Mouse (Mus musculus): ENCODE results near the gene Nr1i3. TPM values are rescaled to one million over a fixed set of nuclear protein-coding genes. Genes with fewer than 3 reads are reported as not detected.

Gene Nr1i3
- polyA plus RNA-seq, 1 experiment from 2014 or later, result 0.19 TPM

DNA sequence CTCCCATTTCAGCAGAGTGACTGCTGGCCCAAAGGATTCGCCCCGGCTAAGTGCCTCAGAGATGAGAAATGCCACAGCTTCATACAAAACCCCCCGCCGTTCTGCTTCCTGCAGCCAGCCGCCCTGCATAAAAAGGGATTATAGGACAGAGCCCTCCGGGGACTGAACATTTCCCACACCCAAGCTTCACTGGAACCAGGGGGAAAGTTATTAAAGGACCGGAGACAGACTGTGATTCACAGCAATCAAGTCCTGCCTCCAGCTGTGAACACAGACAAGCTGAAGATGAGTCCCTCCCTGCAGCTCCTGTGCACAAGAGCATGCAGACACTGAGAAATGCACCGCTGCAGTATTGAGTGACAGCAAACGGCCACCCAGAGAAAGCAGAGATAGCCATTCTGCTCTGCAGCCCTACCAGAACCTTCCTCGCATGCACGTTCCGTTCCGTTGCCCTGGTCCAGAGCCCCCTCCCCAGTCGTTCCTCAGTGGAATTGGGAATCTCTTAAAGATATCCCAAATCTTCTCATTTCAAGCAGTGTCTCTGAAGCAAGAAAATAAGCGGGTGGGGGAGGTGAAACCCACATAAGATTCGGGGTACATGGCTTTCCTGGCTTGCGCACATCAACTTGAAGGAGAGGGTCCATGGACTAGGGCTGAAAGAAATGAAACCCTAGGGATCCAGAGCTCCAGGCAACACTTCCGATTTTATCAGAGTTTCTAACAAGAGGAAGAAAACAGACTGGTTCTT is 20.5 kb upstream of the Nr1i3 start:
- H3K9me3 ChIP-seq (ENCODE audit: control insufficient read depth, low read length), result no peaks in the 10 kb centered on the region
- H3K4me3 ChIP-seq (ENCODE audit: low read length), result peak overlapping the region; percentile 14; the same call in 1 of the 2 replicates
- peak overlapping the region; percentile 37 for H3K4me2 ChIP-seq (ENCODE audit: low read depth, low read length)
- H3K9ac ChIP-seq (ENCODE audit: low read length), result no peak overlapping the region
- H3K27me3 ChIP-seq (ENCODE audit: control insufficient read depth, insufficient read depth, low read depth, low read length), result peaks cover 53% of the 10 kb centered on the region
- no peak overlapping the region for H3K27ac ChIP-seq (ENCODE audit: low read length)
- WGBS, result 8% methylated on average over 18 of the region's 18 CpGs
- no peak for ATAC-seq (ENCODE audit: low read depth)
- peaks cover 19% of the 10 kb centered on the region for H3K4me1 ChIP-seq (replicated peaks; ENCODE audit: control insufficient read depth, insufficient read depth, low read length)
- no peaks in the 10 kb centered on the region for H3K36me3 ChIP-seq (ENCODE audit: control insufficient read depth, insufficient read depth, low read length)

DNA sequence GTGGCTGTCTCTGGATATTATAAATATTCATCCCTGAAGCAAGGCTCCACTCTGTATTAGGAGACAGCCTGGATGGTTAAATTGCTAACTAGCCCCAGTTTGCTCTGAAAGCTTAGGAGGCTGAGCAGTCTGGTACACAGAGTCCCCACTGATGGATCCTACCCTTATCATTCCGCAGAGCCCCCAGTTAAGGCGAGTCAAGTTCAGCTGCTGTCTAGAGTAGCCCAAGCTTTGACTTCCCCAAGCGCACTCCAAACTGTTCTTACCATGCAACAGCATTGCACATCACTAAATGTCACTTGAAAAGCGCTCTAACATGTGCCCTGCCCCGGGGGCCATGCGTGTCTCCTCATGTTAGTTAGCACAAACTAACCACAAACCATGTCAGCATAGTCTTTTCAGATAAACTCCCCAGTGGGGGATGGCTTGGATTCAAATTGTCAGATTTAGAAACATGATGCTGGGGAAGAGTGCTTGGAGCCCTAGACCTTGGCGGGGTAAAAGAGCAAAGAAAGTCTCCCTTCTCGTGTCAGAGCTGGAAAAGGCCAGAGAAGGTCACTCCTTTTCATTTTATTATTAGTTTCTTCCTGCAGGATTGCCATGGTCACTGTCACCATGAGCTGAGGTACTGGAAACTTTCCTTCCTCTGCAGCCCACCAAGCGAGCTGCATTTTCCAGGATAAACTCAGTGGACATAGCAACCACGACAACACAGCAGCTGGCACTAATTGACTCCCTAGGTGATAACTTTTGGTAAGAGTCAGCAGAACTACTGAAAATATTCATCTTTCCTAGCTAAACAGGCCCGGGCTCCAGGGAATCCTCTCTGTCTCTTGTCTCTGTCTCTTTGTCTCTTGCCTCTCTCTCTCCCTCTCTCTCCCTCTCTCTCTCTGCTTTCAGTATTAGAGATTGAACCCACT is 19.6 kb upstream of the Nr1i3 start:
- no peak overlapping the region for H3K4me3 ChIP-seq (ENCODE audit: low read length)
- 34% methylated on average over 11 of the region's 11 CpGs for WGBS
- no peak overlapping the region for H3K9ac ChIP-seq (ENCODE audit: low read length)
- no peak overlapping the region for H3K4me2 ChIP-seq (ENCODE audit: low read depth, low read length)
- H3K27ac ChIP-seq (ENCODE audit: low read length), result no peak overlapping the region
- H3K36me3 ChIP-seq (ENCODE audit: control insufficient read depth, insufficient read depth, low read length), result no peaks in the 10 kb centered on the region
- no peak for ATAC-seq (ENCODE audit: low read depth)
- H3K27me3 ChIP-seq (ENCODE audit: control insufficient read depth, insufficient read depth, low read depth, low read length), result peaks cover 53% of the 10 kb centered on the region
- H3K4me1 ChIP-seq (replicated peaks; ENCODE audit: control insufficient read depth, insufficient read depth, low read length), result peaks cover 16% of the 10 kb centered on the region
- no peaks in the 10 kb centered on the region for H3K9me3 ChIP-seq (ENCODE audit: control insufficient read depth, low read length)

DNA sequence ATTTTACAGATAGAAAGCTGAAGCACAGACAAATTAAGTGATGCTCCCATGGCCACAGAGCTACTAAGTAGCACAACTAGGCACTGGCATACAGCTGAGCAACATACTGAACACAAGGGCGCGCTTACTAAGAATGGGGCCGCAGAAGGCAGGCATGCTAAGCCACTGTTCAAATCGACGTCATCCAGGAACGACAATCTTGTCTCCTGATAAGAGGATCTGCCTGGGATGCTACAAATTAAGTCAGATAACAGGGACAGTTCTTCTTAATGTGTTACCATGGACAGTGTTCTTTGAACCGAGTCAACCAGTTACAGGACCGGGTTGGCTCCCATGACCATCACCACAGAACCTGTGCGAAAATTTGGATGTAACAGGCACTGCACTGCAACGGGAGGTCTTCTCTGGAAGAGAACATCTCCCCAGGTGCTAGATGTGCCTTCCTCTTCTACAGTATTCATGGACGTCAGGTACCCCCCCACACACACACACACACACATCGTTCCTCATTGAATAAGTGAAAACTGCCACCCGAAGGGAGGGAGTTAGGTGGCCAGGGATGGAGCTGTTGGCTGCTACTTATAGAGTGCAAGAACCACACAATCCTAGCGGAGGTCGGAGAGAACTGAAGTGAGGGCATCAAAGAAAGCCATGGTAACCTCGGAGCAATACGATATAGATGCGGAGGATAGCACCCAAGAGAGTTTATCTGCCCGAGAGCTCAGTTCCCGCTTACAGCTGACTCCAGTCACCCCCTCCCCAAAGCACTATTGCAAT is 18.5 kb upstream of the Nr1i3 start:
- Histone ChIP-seq H3K27me3 (ENCODE audit: control insufficient read depth, insufficient read depth, low read depth, low read length) (peaks cover 53% of the 10 kb centered on the region), H3K27ac (ENCODE audit: low read length) (no peak overlapping the region), H3K4me3 (ENCODE audit: low read length) (peak overlapping the region; percentile 51), H3K36me3 (ENCODE audit: control insufficient read depth, insufficient read depth, low read length) (no peaks in the 10 kb centered on the region), H3K4me1 (replicated peaks; ENCODE audit: control insufficient read depth, insufficient read depth, low read length) (peaks cover 11% of the 10 kb centered on the region), H3K4me2 (ENCODE audit: low read depth, low read length) (peak overlapping the region; percentile 86), H3K9me3 (ENCODE audit: control insufficient read depth, low read length) (no peaks in the 10 kb centered on the region), H3K9ac (ENCODE audit: low read length) (no peak overlapping the region)
- 0 out of 2 replicates have a peak, but pooled peaks have one; percentile 27 for ATAC-seq (ENCODE audit: low read depth)
- 8% methylated on average over 20 of the region's 20 CpGs for WGBS

DNA sequence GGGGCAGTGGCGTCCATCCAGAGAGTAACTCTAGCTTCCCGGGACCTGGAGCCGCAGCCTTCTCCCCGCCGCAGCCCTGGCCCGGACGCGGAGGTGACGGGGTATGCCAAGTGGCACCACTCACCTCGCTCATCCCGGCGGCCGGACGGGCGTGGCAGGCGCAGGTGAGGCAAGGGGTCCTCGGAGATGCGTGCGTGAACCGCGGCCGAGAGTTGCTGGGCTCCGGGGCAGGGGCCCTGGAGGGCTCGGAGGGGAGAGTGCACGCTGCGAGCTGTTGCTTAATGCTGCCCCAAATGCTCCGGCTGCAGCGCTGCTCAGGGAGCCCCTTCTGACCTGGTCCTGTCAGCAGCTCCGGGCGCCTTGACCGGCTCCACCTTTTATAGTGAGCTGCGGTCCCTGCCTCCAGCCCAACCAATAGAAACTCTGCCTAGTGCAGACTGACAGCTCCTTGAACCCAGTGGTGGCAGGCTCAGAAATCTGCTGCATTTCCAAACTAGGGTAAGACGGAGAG is 17.8 kb upstream of the Nr1i3 start, which contains the start of gene Pcp4l1:
TSS of gene Pcp4l1 (minus strand) at position 382 of the 511 bp plus-strand sequence.
- Histone ChIP-seq H3K27me3 (ENCODE audit: control insufficient read depth, insufficient read depth, low read depth, low read length) (peaks cover 53% of the 10 kb centered on the region), H3K9ac (ENCODE audit: low read length) (peak within 1 kb of the TSS; percentile 46), H3K4me3 (ENCODE audit: low read length) (peak within 1 kb of the TSS; percentile 51), H3K4me1 (replicated peaks; ENCODE audit: control insufficient read depth, insufficient read depth, low read length) (peaks cover 11% of the 10 kb centered on the region), H3K9me3 (ENCODE audit: control insufficient read depth, low read length) (no peaks in the 10 kb centered on the region), H3K27ac (ENCODE audit: low read length) (no peak within 1 kb of the TSS), H3K36me3 (ENCODE audit: control insufficient read depth, insufficient read depth, low read length) (no peaks in the 10 kb centered on the region), H3K4me2 (ENCODE audit: low read depth, low read length) (peak within 1 kb of the TSS; percentile 86)
- ATAC-seq (ENCODE audit: low read depth), result peak; percentile 95
- WGBS, result under 1% methylated on average over 33 of the region's 33 CpGs

DNA sequence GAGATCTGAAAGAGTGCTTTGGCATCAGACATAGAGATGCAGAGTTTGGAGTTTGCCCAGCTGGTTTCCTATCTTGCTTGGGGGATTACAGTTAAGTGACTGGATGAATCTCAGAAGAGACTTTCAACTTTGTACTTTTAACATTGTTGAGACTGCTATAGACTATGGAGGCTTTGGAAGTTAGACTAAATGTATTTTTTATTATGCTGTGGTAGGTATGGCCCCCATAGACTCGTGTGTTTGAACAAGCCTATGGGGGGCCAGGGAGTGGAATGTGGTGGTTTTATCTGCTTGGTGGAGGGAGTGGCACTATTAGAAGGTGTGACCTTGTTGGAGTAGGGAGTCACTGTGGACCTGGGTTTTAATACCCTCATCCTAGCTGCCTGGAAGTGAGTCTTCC is 14.2 kb upstream of the Nr1i3 start:
- no peaks in the 10 kb centered on the region for H3K9me3 ChIP-seq (ENCODE audit: control insufficient read depth, low read length)

DNA sequence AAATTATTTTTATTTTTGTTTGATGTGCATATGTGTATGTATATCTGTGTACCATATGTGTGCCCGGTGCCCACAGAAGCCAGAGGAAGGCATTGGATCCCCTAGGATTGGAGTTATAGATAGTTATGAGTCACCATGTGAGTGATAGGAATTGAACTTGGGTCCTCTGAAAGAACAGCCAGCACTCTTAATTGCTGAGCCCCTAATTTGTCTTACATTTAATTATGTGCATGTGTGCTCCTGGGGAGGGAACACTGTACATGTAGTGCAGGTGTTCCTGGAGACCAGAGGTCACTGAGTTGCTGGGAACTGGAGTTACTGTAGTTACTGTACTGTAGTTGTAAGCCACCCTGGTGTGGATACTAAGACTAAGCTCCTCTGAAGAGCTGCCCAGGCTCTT is 13.0 kb upstream of the Nr1i3 start:
- no peak for ATAC-seq (ENCODE audit: low read depth)
- WGBS, result 95% methylated on average over 1 of the region's 1 CpGs

More for the DNA sequence above, 14.2 kb upstream of the Nr1i3 start:
- no peak for ATAC-seq (ENCODE audit: low read depth)
- H3K27ac ChIP-seq (ENCODE audit: low read length), result no peak overlapping the region
- H3K27me3 ChIP-seq (ENCODE audit: control insufficient read depth, insufficient read depth, low read depth, low read length), result peaks cover 26% of the 10 kb centered on the region
- 45% methylated on average over 1 of the region's 1 CpGs for WGBS
- H3K36me3 ChIP-seq (ENCODE audit: control insufficient read depth, insufficient read depth, low read length), result no peaks in the 10 kb centered on the region
- H3K4me1 ChIP-seq (replicated peaks; ENCODE audit: control insufficient read depth, insufficient read depth, low read length), result peaks cover 9% of the 10 kb centered on the region
- H3K4me2 ChIP-seq (ENCODE audit: low read depth, low read length), result no peak overlapping the region
- no peak overlapping the region for H3K9ac ChIP-seq (ENCODE audit: low read length)
- H3K4me3 ChIP-seq (ENCODE audit: low read length), result no peak overlapping the region

DNA sequence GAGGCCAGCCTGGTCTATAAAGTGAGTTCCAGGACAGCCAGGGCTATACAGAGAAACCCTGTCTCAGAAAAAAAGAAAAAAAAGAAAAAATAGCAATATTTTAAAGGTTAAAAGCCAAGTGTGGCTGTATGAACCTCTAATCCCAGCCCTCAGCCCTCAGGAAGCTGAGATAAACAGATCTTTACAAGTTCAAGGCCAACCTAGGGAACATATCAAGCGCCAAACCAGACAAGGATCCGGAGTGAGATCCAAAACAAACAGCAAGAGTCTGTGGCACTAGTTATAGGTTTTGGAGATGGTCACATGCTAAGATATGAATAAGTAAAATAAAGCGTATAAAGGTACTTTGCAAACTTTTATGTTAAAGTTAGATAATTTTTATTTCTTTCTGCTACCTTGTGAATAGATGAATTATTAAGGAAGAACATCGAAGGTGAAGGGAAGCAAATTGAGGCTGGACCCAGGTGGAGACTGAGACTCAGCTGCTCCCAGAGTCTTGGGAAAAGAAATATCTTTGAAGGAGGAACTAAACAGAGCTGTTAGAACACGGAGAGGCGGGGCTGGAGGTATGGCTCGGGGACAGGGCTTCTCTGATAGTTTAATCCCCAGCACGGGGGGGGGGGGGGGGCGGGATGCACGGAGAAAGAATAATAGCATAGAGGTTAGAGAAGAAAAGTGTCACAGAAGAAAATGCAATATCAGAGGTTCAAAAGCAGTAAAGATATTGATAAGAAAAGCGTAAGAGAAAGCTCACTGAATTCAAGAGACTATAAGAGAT is 10.1 kb upstream of the Nr1i3 start:
- Histone ChIP-seq H3K9ac (ENCODE audit: low read length) (no peak overlapping the region), H3K9me3 (ENCODE audit: control insufficient read depth, low read length) (no peaks in the 10 kb centered on the region), H3K4me2 (ENCODE audit: low read depth, low read length) (no peak overlapping the region), H3K36me3 (ENCODE audit: control insufficient read depth, insufficient read depth, low read length) (no peaks in the 10 kb centered on the region), H3K27me3 (ENCODE audit: control insufficient read depth, insufficient read depth, low read depth, low read length) (no peaks in the 10 kb centered on the region), H3K27ac (ENCODE audit: low read length) (no peak overlapping the region), H3K4me3 (ENCODE audit: low read length) (no peak overlapping the region), H3K4me1 (replicated peaks; ENCODE audit: control insufficient read depth, insufficient read depth, low read length) (no peaks in the 10 kb centered on the region)
- ATAC-seq (ENCODE audit: low read depth), result no peak
- 49% methylated on average over 11 of the region's 11 CpGs for WGBS

More for the DNA sequence above, 13.0 kb upstream of the Nr1i3 start:
- H3K27me3 ChIP-seq (ENCODE audit: control insufficient read depth, insufficient read depth, low read depth, low read length), result peaks cover 15% of the 10 kb centered on the region
- no peak overlapping the region for H3K27ac ChIP-seq (ENCODE audit: low read length)
- H3K36me3 ChIP-seq (ENCODE audit: control insufficient read depth, insufficient read depth, low read length), result no peaks in the 10 kb centered on the region
- no peaks in the 10 kb centered on the region for H3K9me3 ChIP-seq (ENCODE audit: control insufficient read depth, low read length)
- H3K4me3 ChIP-seq (ENCODE audit: low read length), result no peak overlapping the region
- peaks cover 5% of the 10 kb centered on the region for H3K4me1 ChIP-seq (replicated peaks; ENCODE audit: control insufficient read depth, insufficient read depth, low read length)
- H3K9ac ChIP-seq (ENCODE audit: low read length), result no peak overlapping the region
- H3K4me2 ChIP-seq (ENCODE audit: low read depth, low read length), result no peak overlapping the region

DNA sequence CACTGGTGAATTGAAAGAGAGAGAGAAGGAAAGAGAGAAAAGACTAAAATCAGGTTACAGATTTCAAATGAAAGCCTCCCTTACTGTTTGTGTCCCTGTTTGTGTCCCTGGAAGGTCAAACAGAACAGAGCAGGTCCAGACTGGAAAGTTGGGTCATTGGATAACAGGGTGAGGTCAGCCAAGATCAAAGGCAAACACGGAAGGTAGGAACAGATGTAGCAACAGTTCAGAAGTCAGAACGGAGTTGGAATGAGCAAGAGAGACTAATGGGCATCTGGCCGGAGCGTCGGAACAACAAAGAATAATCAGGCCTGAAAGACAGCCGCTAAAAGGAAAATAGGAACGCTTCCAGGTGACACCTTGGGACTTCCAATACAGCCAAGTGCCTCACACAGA is 9.5 kb upstream of the Nr1i3 start:
- no peak overlapping the region for H3K9ac ChIP-seq (ENCODE audit: low read length)
- no peaks in the 10 kb centered on the region for H3K4me1 ChIP-seq (replicated peaks; ENCODE audit: control insufficient read depth, insufficient read depth, low read length)
- no peaks in the 10 kb centered on the region for H3K27me3 ChIP-seq (ENCODE audit: control insufficient read depth, insufficient read depth, low read depth, low read length)
- H3K27ac ChIP-seq (ENCODE audit: low read length), result no peak overlapping the region
- no peak overlapping the region for H3K4me2 ChIP-seq (ENCODE audit: low read depth, low read length)
- no peaks in the 10 kb centered on the region for H3K9me3 ChIP-seq (ENCODE audit: control insufficient read depth, low read length)
- H3K36me3 ChIP-seq (ENCODE audit: control insufficient read depth, insufficient read depth, low read length), result no peaks in the 10 kb centered on the region
- no peak for ATAC-seq (ENCODE audit: low read depth)
- H3K4me3 ChIP-seq (ENCODE audit: low read length), result no peak overlapping the region
- 57% methylated on average over 7 of the region's 7 CpGs for WGBS

Data from lung, embryonic 16.5 days (tissue).